Mouse (Mus musculus) lung, postnatal 36 days (tissue): ENCODE results near the gene AU021092.

Experiments used
- DNase-seq: peaks from one replicate; pipeline ENCODE4 v3.0.0; 2022; ENCODE audit warnings: mixed read lengths

The AU021092 gene

DNA sequence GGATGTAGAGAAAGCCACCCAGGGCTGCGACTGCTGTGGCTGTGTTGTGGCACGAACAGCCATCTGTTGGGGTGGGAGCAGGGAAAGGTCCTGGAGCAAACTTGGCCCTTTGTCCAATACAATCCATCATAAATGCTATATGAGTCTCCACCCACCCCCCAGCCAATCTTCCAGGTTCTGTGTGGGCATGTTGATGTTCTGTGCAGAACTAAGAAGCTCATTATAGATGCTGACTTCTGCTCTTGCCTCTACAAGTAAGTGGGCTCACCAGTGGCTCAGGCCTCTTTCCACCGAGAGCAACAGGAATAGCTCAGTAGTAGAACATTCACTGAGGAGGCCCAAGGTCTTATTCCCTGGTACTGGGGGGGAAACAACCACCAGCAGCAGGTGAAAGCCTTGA is 9.9 kb downstream of the AU021092 start:
- DNase-seq: no peak

DNA sequence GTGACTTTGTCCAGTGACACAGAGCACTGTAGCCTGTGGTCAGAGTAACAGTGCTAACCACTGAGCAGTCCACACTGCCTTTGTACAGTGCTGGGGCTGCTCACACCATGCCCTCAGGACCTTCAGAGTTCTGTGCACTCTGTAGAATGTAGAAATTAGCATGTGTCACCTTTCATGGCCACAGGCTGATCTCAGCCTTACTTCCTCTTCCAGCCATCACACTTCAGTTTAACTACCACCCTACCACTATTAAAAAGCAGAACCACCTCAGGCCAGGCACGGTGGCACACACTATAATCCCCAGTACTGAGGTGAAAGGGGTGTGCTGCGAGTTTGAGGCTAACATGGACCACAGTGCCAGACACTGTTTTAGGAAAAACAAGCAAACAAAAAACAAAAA is 11.7 kb downstream of the AU021092 start:
- no peak for DNase-seq

DNA sequence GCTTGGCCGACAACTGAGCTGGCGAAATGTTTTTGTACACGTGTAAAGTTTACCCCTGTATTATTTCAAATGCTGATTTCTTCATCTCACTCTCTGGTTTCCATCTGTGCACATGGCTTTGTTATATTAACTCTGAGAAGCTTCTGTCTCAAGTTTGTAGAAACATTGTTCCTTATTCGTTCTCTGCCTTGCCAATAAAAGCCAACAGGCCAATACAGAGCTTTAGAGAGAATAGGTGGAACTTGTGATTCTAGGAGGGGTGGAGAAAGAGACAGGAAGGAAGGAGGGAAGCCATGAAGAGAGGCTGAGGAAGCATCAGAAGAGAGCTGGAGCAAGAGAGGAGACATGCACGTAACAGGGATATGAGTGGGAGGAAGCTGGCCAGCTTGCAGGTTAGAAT is 16.0 kb downstream of the AU021092 start:
- DNase-seq: no peak

DNA sequence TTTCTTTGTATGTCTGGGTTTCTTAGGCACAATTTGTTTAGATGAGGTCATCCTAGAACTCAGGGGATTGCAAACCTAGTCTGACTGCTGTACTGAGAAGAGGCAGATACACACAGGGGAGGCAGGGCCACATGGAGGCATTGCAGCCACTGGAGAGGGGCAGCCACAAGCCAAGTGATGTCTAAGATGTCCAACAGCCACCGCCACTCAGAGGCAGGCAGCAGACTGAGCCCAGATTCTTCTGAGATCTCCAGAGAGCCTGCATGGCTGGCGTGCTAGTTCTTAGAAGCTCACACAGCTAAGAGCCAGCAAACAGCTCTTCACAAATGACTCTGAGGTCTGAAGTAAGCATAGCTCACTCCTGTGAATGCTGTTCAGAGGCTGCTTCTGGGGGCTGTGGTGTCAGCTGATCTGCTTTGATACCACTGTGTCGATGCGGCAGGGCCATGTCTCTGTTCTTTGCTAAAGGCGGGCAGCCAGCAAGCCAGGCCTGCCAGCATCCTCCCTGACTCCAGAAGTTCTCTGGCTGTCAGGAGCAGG is 16.6 kb downstream of the AU021092 start:
- DNase-seq: no peak

DNA sequence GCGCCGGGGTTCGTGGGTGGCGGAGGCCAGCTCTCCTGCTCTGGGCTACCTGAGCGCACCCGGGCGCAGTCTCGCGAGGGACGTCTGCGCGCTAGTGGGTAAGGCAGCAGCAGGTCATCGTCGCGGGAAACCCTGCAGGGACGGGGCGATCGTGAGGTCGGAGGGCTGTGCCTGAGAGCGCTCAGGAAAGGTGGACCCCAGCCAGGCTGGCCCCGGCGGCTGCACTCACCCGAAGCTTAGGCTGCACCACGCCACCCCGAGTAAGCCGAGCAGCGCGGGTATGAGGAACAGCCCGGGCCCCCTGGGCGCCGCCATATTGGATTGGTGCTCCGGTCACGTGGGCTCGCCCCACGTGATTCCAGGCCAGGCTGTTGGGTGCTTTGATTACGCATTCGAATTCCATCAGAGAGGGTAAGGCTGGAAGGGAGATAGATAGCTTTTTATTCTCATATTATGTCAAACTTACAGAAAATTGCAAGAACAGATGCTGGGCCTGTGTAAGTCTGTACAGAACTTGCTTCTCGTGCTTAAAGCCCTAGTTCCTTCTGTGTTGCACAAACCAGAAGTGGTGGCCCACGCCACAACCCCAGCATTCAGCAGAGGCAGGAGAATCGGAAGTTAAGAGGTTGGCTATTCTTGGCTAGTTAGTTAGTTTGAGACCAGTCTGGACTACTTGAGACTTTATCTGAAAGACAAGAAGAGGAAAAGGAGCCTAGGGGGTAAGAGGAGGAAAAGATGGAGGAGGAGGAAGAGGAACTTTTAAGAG is 18.2 kb downstream of the AU021092 start, which contains the start of gene Nagpa:
TSS of gene Nagpa (minus strand) at position 345 of the 766 bp plus-strand sequence.
- DNase-seq: peak; percentile 91

DNA sequence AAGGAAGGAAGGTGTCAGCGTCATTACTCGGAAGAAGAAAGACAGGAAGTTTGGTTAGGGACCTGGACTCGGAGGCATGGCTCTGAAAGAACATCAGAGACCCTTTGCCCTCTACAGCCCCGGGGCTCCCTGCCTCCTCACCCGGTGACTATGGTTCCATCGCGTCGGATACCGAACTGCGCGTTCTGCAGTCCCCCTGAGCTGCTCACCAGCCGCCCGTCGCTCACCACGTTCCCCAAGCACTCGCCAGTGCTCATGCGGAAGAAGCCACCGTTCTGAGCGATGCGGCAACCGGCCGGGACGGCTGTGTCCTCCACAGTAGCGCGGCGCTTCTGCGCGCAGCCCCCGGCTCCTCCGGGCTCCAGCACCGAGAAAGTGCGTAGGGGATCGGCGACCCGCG is 18.9 kb downstream of the AU021092 start:
- no peak for DNase-seq

DNA sequence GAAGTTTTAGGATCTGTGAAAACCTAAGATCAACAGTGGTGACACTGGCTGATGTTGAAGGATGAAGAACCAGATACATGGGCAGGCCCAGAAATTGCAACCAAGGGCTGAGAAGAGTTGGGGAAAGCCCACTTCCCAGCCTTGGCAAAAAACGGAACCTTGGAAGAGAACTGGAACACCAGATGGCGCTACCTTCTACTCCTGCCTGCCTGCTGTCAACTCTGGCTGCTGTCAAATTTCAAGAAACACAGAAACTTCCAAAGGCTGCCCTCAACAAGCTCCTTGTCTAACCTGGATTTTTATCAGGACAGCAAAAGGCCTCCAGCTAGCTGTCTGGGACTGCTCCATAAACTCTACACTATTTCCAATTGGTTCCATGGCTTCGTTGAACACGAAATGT is 19.4 kb downstream of the AU021092 start:
- peak; percentile 82 for DNase-seq

DNA sequence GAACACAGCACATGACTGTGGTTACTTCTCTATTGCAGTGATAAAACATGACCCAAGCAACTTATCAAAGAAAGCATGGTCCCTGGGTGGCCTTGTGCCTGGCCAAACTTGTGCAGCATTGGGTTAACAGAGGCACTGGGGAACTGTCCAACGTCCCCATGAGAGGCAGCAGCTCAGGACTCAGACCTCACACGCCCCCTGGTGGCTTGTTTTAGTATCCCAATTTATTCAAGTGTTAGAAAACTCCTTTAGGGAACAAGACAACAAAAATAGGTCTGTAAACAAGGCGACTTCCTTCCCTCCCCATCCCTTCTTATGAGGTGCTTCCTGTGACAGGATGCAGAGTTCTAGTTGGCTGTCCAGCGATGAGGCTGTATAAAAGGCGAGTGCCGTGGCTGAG is 27.0 kb downstream of the AU021092 start:
- peak; percentile 85 for DNase-seq

DNA sequence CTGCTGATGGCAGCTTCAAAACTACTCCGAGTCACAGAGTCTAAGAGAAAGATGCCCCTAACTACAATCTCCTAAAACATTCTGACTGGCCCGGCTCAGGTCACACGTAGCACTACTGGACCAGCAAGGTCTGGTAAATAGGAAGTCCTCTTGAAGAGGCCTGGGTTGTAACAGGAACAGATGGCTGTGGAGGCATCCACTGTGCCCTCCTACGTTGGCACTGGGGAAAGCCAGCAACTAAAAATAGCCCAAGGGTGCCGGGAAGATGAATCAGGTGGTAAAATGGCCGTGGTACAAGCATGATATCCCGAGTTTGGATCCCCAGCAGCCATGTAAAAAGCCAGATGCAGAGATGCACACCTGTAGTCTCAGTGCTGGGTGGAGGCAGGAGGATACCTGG is 35.9 kb downstream of the AU021092 start:
- no peak for DNase-seq

DNA sequence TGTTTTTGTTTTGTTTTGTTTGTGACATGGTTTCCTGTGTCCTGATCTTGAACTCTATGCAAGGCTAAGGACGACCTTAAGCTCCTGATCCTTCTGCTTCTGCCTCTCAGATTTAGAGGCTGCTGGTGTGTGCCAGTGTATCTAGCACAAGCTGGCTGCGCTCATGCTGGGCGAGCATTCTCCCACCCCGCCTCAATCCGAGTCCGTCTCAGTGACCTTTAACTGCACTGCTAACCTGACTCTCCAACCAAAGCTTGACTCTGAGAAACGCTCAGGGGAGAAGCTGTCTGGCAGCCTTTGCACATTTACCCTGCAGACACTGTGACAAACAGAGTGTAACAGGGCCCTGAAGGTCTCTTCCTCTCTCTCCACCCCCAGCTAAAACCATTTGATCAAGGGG is 36.4 kb downstream of the AU021092 start:
- no peak for DNase-seq

DNA sequence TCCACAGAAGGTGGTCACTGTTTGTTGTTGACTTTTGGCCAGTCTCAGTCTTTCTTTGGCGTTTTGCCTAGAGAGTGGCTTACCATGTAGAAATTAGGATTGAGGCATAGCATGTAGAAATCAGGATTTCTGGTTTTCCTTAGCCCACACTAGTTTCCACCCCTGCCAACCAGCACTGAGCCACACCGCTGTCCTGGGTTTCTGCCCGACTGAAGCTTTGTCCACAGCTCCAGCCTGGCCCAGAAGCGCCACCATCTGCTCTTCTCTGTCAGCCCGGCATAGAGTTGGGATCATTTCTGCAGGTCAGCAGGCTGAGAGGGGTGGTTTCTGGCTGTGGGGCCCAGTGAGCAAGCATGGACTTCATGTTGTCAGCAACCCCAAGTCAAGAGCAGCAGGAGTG is 37.1 kb downstream of the AU021092 start:
- no peak for DNase-seq

DNA sequence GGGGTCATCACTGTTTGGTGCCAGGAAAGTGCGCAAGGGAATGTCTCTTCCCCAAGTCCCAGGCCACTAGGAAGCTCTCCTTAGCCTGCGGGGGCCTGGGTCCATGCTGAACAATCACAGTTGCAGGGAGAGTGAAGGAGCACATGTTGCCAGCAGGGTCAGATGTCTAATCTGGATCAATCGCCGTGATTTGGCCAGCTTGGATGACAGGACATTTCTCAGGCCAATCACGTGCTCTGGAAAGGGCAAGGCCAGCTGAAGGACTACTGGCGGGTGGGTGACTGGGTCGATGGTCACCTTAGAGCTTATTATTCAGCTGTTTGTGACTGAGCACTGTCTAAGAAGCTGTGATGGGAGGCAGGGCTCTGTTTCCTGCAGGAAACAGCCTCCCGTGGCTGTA is 38.0 kb downstream of the AU021092 start:
- DNase-seq: no peak

DNA sequence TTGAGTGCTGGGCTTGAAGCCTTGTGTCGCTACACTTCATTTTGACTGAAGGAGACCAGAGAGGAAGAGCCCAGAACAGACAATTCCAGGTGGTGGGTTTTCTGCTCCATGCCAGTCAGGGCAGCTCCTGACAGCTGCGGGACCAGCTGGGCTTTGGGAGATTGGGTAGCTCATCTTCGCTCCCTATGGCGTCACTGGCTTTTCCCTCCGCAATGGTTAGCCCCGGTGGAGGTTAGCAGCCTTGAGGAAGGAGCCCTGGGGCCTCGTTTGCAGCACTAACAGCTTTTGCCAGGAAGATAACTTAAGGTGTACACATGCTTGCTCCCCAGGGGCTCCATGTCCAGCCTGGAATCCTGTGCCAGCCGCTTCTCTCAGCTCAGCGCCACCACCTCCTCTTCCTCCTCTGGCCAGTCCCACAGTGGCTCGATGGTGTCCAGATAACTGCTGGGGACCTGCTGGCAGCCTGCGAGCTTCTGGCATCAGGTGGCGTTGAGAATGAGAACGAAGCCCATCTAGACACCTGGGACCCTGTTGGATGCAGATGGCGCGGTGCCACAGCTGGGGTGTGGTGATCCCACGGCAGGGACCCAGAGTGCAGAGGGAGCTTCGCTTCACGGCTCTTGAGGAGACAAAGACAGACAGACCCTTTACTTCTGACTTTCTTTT is 38.7 kb downstream of the AU021092 start:
- no peak for DNase-seq

DNA sequence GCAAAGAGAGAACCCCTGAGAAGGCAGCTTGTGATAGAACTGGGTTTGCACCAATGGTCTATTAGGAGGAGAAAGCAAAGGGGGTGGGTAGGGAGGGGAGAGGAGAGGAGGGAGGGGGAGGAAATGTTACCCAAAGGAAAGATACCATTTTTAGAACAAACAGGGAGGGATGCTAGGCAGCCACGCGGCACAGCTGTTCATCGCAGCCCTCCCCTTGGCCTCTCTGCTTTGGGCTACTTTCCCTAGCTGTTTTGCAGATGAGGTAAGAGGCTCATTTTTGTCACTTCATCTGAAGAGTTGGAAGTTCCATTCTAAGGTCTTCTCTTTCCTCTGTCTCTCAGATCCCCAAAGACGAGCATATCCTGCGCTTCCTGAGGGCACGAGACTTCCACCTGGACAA is 49.5 kb downstream of the AU021092 start:
- no peak for DNase-seq

DNA sequence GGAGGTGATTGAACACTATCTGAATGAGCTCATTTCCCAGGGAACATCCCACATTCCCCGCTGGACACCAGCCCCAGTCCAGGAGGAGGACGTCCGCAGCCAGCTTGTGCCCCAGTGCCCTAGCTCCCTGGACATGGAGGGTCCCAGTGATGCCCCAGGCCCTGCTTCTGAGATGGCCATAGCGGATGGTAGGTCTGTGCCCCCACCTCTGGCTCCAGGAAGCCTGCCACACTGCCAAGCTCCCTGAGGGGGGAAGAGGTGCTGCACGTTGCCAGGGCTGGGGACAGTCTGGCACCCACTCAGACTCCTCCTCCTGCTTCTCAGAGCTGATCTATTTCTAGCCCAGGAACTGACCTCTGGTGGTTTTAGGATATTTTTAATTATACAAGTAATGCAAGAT is 53.3 kb downstream of the AU021092 start:
- DNase-seq: no peak

DNA sequence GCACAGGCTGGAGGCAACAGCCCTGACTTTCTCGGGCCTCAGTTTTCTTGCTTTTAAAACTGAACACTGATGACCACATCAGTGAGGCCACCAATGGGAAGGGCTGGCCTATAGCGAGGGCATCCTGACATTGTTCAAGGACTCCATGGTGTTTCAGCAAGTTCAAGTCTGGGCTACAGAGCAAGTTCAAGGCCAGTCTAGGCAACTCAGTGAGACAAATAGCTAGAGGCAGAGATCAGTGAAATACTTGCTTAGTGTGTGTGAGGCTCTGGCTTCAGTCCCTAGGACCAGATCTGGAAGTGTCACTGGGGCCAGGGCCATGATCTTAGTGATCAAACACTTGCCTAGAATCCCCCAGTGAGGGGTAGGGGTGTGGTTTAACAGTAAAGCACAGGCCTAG is 54.1 kb downstream of the AU021092 start:
- DNase-seq: no peak

DNA sequence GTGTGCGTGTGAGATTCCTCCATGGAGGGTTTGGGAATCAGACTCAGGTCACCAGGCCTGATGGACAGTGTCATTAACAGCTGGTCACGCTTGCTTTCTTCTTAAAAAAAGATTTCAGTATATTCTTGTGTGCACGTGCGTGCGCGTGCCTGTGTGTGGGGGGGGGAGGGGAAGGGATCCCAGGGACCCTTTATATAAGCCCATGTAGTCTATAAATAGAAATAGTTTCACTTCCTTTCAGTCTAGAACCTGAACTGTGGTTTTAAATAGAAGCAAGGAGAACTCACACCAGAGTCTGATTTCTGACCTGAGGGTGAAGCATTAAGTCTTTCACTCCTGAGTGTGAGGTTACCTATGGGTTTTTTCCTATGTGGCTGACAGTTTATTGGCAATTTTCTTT is 57.8 kb downstream of the AU021092 start:
- DNase-seq: no peak
